Comparison of ENCODE assay signal across 7 mouse cellular contexts in genomic region chr9:123237739-123238138, GRCm38 (mm10). TPM values are rescaled to one million over a fixed set of nuclear protein-coding genes. Genes with fewer than 3 reads are reported as not detected.
DNase-seq lines count a peak whose midpoint lies in the region; ATAC-seq lines count a peak whose summit lies in the region.

No protein-coding gene starts in this region.

- no peak overlapping the region for H3K9ac ChIP-seq in lung, embryonic 16.5 days (ENCODE audit: low read length)

- peak; percentile 89 for ATAC-seq in lung, embryonic 16.5 days (ENCODE audit: low read depth)

- H3K4me3 ChIP-seq in lung, embryonic 16.5 days (ENCODE audit: low read length) = no peak overlapping the region

- H3K36me3 ChIP-seq in lung, embryonic 16.5 days (ENCODE audit: control insufficient read depth, insufficient read depth, low read length) = no peaks in the 10 kb centered on the region

- peak; percentile 28 for DNase-seq in thymus, postnatal 4 days
- DNase-seq in thymus, postnatal 10 days (ENCODE audit: low spot score in 2 of 2) = no peak
- DNase-seq in gastrocnemius, postnatal 25 days = peak; percentile 21
- peak; percentile 44 for DNase-seq in kidney, adult 18-20 months
- DNase-seq in c-Kit-positive CD71-positive TER-119-positive erythroid progenitor cells, embryonic 14.5 days (ENCODE audit: low spot score) = no peak
- no peak for DNase-seq in left cerebral cortex, adult 11 months (ENCODE audit: low spot score)

- H3K27me3 ChIP-seq in lung, embryonic 16.5 days (ENCODE audit: control insufficient read depth, insufficient read depth, low read depth, low read length) = no peaks in the 10 kb centered on the region

- WGBS in lung, embryonic 16.5 days = 26% methylated on average over 2 of the region's 2 CpGs

- peak overlapping the region; percentile 88 for H3K27ac ChIP-seq in lung, embryonic 16.5 days (ENCODE audit: low read length)

- 0 out of 2 replicates have a peak overlapping the region, but pooled peaks have one; percentile 11 for H3K4me2 ChIP-seq in lung, embryonic 16.5 days (ENCODE audit: low read depth, low read length)

- no peaks in the 10 kb centered on the region for H3K9me3 ChIP-seq in lung, embryonic 16.5 days (ENCODE audit: control insufficient read depth, low read length)

- peaks cover 14% of the 10 kb centered on the region for H3K4me1 ChIP-seq in lung, embryonic 16.5 days (replicated peaks; ENCODE audit: control insufficient read depth, insufficient read depth, low read length)

RNA-seq across cellular contexts. Expression of gene Cdcp1, which starts 21.9 kb away (rescaled TPM):
- total RNA-seq in gastrocnemius, postnatal 25 days (2021) = not detected
- polyA plus RNA-seq in lung, embryonic 16.5 days (2015; fragmentation: Nextera tagmentation; extraction: Ambion mirVana) = 12.4 and 14.6 TPM in 2 replicates

RNA-seq across cellular contexts. Expression of gene Tmem158, which starts 22.8 kb away (rescaled TPM):
- 1 to 10 TPM in 1 of 2 experiments, under 1 TPM in 1; 1.00 to 3.1 TPM for total RNA-seq in gastrocnemius, postnatal 25 days (2021)
- polyA plus RNA-seq in lung, embryonic 16.5 days (2015; fragmentation: Nextera tagmentation; extraction: Ambion mirVana) = 7.4 and 8.0 TPM in 2 replicates

Comparison
In these comparisons a context has a peak if more than half of its experiments do, and no peak if none do; other contexts are left out.
1. DNase-seq: peak in thymus, postnatal 4 days (single experiment), gastrocnemius, postnatal 25 days (single experiment) and kidney, adult 18-20 months (single experiment); none in thymus, postnatal 10 days (0 of 2), c-Kit-positive CD71-positive TER-119-positive erythroid progenitor cells, embryonic 14.5 days (single experiment) and left cerebral cortex, adult 11 months (single experiment).